Mouse (Mus musculus): ENCODE measurements at regions not wholly inside any gene's neighbourhood (a gene's known extent, or its start where the extent isn't known, plus 50 kb on each side); places are given as distances from the start of the nearest gene placed in this dataset.

DNA sequence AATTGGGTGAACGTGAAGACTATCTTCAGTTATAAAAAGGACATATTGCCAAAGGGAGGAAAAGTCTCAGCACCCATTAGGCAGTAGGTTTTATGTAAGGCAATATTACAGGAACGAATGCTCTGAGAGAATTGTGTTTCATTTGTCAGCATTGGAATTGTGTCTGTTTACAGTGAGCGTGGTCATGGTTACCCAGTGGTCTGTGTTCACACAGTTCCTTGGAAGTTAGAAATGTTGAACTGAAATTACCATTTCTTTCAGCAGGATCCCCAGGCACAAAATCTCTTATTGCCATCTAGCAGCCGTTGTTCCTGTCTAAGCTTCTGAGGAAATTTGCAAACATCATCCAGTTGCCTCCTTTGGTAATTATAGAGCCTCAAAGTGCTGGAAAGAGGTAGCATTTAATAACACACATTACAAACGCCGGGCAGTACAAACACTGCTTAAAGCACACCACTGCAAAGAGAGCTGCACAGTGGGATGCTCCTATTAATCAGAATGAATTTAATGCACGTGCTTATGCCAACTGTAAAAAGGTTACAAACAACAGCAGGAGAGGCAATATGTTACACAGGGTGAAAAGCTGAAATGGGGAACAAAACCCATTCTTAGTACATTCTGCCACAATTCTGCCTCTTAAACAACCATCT lies 555.4 kb upstream of the Marcks start:
- DNase-seq, result no peak

- DNase-seq, result no peak
Observed at GRCm38 (mm10) chr10:37692851-37693250, 554.1 kb upstream of the Marcks start.

GRCm38 (mm10) chr10:37691939-37692338 lies 553.2 kb upstream of the Marcks start:
- no peak for DNase-seq

DNA sequence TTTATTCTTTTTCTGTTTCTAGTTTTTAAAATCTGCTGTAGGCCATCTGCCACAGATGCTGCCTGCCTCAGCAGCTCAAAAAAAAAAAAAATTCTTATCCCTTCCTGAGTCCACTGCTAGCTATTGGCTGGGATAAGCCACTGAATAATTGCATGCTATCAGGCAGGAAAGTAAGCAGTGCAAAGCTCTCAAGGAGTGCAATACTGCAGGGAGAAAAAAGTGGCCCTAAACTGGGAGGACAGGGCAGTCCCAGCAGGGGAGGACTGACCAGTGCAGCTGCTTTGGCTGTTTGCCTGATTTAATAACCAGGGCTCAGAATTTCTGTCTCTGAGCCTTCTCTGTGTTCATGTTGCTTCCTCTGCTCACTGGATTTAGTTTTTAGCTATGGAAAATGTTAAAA lies 544.4 kb upstream of the Marcks start:
- peak; percentile 27 for DNase-seq

DNA sequence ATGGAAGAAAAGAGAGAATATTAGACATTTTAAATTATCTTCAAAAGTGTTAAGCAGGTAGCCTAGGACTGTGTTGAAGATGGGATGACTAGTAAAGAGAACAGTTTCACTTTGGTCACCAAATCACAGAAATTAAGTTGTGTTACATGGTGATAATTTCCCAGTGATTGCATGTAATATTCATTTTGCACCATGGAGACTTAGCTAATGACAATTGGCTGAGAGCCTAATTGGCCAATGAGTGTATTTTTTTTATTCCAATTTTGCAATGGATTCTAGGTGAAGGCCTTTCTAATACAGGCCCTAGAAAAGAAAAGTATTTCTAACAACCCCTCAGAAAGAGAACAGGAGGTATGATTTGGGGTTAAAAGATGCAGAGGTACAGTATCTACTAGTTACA lies 541.9 kb upstream of the Marcks start:
- DNase-seq, result no peak

GRCm38 (mm10) chr10:37677826-37678225 lies 539.1 kb upstream of the Marcks start:
- no peak for DNase-seq

DNA sequence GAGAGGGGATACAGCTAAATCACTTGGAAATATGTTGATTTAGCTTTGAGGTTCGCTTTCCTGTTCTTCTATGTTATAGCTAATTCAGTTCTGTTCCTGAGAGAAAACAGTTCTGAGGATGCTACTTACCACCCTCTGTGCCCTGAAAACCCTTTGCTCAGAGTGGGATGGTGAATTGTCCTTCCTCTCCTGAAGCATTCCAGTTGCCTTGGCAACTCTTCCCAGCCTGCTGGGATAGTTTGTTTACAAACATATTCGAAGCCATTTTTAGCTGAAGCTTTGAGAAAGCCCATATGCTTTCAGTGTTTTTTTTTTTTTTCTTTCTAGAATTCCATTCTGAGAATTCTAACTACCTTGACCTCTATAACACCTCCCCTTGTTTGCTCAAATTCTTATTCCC lies 530.1 kb upstream of the Marcks start:
- DNase-seq, result no peak

DNA sequence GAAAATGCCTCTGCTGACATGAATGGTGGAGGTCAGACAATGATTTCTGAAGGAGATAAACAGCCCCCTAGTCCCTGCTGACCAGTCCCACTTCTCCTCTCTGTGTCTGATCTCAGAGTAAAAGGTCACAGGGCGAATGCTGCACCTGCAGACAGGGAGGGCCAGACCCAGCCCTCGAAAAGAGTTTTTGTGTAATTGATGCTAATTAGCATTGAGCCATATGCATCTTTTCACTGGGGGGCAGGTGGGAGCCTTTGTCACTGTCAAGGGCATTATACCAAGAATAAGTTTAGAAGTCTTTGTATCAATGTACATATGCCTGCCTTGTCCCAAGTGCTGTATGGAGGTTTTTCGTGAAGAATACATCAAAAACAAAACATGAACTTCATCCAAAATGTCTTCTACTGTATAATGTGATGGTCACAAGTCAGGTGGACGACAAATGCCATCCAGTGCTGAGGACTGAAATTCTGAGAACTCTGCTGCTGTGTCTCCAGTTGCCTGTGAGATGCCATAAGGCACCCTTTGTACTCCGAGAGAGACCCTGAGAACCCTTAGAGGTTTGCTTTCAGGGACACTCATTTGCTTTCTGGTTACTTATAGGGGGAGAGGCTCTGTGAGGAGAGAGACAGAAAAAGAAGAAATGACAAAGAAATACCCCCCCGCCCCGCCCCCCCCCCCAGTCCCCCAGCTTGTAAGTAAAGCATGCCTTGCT lies 528.5 kb upstream of the Marcks start:
- DNase-seq, result peak; percentile 44

DNA sequence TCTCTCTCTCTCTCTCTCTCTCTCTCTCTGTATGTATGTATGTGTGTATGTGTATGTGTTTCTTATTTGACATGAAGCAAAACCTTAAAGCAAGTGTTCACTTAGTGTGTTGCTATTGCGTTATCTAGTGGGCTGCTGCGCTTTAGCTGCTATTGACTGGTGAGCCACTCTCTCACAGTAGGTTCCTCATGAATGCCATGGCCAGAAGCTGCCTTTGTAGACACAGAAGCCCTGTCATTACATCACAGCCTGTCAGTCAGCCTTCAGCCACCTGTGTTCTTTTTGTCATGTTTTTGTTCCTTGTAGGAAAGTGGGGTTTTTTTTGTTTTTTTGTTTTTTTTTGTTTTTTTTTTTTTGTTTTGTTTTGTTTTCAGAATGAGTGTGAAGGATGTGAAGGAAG lies 527.8 kb upstream of the Marcks start:
- DNase-seq, result peak; percentile 33

GRCm38 (mm10) chr10:37637001-37637562 lies 498.4 kb upstream of the Marcks start:
- peak; percentile 77 for DNase-seq

- peak; percentile 19 for DNase-seq
Observed at GRCm38 (mm10) chr10:37636421-37636820, 497.7 kb upstream of the Marcks start.

- no peak for DNase-seq
Observed at GRCm38 (mm10) chr10:37630403-37630802, 491.7 kb upstream of the Marcks start.

GRCm38 (mm10) chr10:37627900-37628299 lies 489.2 kb upstream of the Marcks start:
- DNase-seq, result no peak

- DNase-seq, result peak; percentile 28
Observed at GRCm38 (mm10) chr10:37626758-37627201, 488.1 kb upstream of the Marcks start.

- DNase-seq, result no peak
Observed at GRCm38 (mm10) chr10:37625972-37626757, 487.4 kb upstream of the Marcks start.

DNA sequence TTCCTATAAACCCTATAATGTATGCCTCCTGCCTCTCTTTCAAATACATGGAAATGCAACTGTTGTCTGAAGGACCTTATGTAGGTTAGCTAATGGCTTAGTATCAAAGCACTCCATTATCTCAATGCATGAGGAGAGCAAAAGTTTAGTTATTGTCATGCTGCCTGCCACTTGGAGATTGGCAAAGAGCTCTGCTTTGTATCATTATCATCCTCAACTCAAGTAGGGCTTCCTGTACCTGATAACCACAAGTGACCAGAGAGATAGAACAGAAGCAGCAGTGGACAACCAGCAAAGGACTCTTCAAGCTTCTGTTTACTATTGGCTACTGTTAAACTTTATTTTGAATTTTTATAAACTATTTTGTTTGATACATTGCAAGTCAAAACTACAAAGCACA lies 484.3 kb upstream of the Marcks start:
- DNase-seq, result no peak

GRCm38 (mm10) chr10:37618606-37619005 lies 479.9 kb upstream of the Marcks start:
- no peak for DNase-seq

DNA sequence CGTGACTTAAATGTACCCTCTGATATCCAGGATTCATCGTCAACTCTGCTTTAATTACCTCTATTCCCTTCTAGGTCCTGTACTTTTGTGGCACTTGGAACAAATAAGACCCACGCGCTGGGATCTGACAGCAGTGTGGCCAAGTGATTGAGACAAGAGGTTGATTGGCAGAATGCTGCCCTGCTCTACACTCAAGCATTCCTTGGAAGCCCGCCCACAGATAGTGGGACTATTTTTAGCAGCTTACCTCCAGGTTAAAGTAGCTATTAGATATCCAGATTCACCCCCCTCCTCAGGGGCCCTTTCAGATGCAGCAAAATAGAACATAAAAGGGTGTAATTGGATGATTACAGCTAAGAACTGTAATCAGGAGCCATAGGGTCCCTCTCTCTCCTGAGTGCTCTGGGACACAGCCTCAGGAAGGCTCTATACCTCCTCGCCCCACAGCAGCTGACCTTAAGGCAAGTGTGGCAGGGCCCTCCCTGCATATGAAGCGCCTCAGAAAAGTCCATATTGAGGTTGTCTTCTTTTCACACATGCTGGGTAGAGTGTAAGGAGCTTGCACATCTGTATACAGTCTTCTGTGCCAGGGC lies 479.1 kb upstream of the Marcks start:
- no peak for DNase-seq

GRCm38 (mm10) chr10:37615926-37616691 lies 477.4 kb upstream of the Marcks start:
- peak; percentile 62 for DNase-seq

GRCm38 (mm10) chr10:37613936-37614335 lies 475.2 kb upstream of the Marcks start:
- DNase-seq, result no peak

DNA sequence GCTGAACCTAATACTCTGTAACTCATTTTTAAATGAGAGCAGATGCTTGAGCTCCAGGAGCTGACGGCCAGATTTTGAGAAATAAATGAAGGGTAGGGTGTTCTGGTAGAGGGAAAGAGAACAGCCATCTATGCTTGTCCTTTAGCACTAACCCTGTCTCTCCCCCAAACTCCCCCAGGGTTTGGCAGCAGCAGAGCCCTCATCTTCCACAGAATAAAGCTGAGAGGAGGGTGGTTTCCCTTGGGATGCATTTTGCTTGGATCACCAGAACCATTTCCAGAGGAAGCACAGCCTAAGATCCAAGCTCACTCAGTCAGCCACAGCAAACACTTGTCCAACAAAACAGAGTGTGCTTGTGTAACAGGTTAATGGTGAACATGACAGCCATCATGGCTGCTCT lies 464.8 kb upstream of the Marcks start:
- DNase-seq, result peak; percentile 5

DNA sequence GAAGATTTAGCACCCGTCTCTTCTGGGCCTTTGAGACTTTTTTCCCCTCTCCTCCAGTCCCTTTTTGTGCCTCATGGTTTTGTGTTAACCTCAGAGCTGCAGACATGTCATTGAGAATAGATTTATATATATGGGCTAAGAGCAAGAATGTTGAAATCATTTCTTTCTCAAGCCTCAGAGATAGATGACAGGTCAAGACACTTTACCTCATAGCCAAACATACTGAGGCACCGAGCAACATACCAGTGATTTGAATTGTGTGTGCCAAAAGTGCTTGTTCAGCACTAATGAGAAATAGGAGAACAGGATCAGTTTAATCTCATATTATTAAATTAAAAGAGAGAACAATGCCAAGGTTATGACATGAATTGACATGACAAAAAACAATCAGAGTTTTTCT lies 464.2 kb upstream of the Marcks start:
- DNase-seq, result no peak
